Mouse (Mus musculus): Measurements from ENCODE around the gene Rdh12.
"Not testable (repeated sequence)": the region's sequence is repeated elsewhere in the genome, so short reads cannot be mapped to it uniquely, and the experiment has no call there.

Gene Rdh12

GRCm38 (mm10) chr12:79208703-79209464 lies at the start of gene Rdh12:
TSS of gene Rdh12 (plus strand) at chr12:79208914.
- DNase-seq, result peak; percentile 51

GRCm38 (mm10) chr12:79162876-79163275 lies 45.8 kb upstream of the Rdh12 start:
- DNase-seq, result no peak

GRCm38 (mm10) chr12:79169173-79169572 lies 39.5 kb upstream of the Rdh12 start:
- DNase-seq, result no peak

- no peak for DNase-seq
Observed at GRCm38 (mm10) chr12:79170421-79170820, 38.3 kb upstream of the Rdh12 start.

- peak; percentile 10 for DNase-seq
Observed at GRCm38 (mm10) chr12:79171269-79171995, 37.3 kb upstream of the Rdh12 start.

GRCm38 (mm10) chr12:79172019-79172941 lies 36.4 kb upstream of the Rdh12 start, which contains the start of gene Vti1b:
TSS of gene Vti1b (minus strand) at chr12:79172667.
- DNase-seq, result peak; percentile 90

- DNase-seq, result no peak
Observed at GRCm38 (mm10) chr12:79173721-79174120, 35.0 kb upstream of the Rdh12 start.

DNA sequence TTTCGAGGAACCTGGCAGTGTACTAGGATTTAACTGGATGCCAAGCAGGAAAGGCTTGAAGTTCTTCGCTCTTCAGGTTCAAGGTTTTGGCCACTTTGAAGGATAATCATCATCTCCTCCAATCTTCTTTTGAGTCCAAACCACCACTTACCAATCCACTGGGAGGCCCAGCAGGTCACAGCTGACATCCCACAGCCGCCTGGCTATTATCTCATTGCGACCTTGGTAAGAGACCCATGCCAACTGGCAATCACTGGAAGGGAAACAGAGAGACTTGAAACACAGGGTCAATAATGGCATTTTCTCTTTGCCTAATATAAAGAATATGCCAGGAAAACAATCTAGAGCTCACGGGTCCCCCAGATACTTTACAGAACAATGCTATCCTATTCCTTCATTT lies 32.7 kb upstream of the Rdh12 start:
- DNase-seq, result no peak

- DNase-seq, result not testable (repeated sequence)
Observed at GRCm38 (mm10) chr12:79185160-79185559, 23.6 kb upstream of the Rdh12 start.

DNA sequence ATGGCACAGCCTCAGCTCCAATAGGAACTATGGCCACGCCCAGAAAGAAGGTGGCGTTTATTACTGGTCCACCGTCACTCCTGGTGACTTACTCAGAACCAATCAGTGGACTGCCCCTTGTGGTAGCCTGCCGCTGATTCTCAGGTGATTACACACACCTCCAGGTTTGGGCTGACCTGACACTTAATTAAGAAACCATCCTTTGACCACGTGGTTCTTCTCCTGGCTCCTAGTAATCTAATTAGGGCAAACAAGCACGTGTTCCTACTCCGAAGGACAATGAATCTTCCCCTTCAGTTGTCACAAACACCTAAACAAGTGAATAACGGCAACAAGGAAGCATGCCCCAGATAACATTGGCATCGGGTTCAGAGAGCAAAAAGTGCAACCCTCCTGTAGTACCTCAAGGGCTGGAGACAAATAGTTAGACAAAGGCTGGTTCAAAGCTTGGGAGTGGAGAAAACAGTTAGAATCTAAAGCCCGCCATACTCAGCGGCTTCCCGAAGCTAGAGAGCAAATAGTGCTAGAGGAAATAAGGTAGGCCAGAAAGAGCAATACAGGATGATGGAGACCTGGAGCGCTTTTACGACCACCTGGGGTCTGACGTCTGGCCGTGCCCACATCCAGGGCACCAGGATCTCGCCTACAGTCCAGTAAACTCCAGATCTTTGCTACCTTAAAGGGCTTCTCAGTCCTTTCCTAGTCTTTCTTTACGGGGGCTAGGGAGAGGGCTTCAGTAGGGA lies 17.6 kb upstream of the Rdh12 start:
- DNase-seq, result peak; percentile 65

DNA sequence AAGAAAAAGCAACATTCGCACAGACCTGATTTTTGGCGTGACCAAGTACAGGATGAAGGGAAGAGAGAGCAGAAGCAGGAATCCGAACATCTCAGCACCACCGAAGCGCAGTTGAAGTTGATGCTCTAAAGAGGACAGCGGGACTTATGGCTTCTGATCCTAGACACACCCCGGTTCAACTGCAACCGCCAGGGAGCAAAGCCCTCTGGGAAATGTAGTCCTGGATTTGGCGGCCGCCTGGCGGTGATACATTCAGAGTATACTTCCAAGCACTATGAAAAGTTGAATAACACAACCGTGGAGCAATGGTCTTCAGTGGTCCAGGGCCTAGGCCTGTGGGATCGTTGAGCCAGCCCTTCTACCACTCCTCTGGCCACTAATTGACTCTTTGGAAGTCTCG lies 17.0 kb upstream of the Rdh12 start:
- peak; percentile 85 for DNase-seq

- no peak for DNase-seq
Observed at GRCm38 (mm10) chr12:79192193-79192592, 16.5 kb upstream of the Rdh12 start, which contains the start of gene Rdh11. TSS of gene Rdh11 (minus strand) at chr12:79192293.

DNA sequence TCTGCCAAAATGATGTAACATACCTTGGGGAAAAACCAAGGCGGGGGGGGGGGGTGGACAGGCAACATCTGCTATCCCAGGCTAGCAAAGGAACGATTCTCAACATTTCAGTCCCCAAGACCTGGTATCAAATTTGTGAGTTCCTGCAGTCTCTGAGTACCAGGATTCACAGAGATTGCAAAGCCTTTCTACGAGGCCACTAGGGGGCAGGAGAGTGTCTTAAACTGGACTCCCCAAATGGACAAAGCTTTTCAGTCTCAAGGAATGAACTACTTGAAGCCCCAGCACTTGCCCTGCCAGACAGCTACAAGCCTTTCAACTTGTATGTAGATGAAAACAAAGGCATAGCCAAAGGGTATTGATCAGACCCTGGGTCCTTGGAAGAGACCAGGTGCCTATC lies 15.3 kb upstream of the Rdh12 start:
- peak; percentile 62 for DNase-seq

DNA sequence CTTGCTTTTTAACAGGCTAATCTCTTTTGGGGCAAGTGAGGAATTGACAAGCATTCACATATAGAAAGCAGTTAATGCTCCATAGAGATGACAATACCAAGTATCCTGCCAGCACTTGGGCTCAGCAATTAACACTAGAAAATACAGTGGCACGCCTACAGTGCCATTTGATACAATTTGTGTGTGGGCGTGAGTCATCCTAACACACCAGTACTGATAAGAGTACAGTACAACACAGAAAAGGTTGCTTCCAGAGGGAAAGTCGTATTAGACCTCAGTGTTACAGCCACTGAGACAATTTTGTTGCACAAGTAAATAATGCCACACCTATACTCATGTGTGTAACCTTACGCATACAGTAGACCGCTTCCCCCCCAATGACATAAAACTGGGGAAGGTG lies 11.6 kb upstream of the Rdh12 start:
- no peak for DNase-seq

DNA sequence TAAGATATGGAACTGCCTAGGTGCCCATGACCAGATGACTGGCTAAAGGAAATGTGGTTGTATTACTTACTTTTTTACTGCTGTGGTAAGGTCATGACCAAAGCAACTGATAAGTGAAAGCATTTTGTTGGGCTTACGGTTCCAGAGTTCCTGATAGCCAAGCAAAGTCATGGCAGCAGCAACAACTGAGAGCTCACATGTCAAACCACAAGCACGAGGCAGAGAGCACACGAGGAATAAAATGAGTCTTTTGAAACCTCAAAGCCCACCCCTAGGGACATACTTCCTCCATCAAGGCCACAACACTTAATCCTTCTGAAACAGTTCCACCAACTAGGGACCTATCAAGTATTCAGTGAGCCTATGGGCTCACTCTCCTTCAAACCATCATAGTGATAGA lies 6.8 kb upstream of the Rdh12 start:
- no peak for DNase-seq

DNA sequence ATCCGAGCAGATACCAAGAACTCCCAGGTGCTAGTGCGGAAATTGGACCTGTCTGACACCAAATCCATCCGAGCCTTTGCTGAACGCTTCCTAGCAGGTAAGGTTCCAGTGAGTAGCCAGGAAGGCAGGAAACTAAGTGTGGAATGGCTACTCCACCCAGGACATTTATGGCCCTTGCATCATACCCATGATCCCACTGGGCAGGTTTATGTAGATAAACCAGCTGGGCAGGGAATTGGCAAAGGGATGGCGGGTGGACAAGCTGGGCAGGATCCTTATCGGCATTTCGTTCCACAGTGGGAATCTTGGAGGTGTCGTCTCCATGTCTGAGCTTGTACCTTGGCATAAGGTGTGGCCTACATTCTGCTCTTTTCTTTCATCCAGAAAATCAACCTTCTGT lies 2.7 kb downstream of the Rdh12 start:
- no peak for DNase-seq

- DNase-seq, result no peak
Observed at GRCm38 (mm10) chr12:79217511-79217910, 8.8 kb downstream of the Rdh12 start.

DNA sequence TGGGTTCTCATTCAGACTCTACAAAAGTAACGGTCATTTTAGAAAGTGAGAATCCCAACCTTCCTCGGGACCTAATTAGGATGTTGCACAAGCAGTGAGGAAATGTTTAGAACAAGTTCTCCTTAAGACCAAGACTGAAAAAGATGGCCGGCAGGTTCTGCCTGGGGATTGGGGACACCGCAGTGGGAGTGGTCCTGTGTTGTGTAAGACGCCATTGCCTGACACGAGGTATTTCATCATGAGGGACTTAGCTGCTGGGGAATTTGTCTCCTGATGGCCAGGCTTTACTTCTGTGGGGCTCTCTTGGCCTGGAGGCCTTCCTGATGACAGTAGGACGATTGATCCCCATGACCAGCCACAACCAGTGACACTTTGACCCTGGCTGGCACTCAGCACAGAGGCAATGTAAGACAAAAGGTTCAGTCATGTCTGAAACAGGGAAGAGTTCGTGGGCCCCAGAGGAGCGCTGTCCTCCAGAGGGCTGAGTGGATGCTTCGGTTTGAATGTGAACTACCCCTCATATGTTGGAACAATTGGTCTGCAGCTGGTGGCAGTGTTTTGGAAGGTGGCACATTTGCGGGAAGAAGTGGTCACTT lies 26.9 kb downstream of the Rdh12 start:
- no peak for DNase-seq

GRCm38 (mm10) chr12:79241985-79242384 lies 33.3 kb downstream of the Rdh12 start:
- no peak for DNase-seq

- no peak for DNase-seq
Observed at GRCm38 (mm10) chr12:79242921-79243320, 34.2 kb downstream of the Rdh12 start.

GRCm38 (mm10) chr12:79248110-79248509 lies 39.4 kb downstream of the Rdh12 start:
- no peak for DNase-seq
